Mouse (Mus musculus) cerebellum, adult 2 months (tissue): ENCODE results near the gene Eif4e.

Source experiments
- CTCF ChIP-seq: fragments of 200-500 bp; IDR thresholded peaks from 2 replicates; pipeline ENCODE4 v1.5.1; 2011; ENCODE audit warnings: low read depth, mild to moderate bottlenecking, control low read depth, low read length, moderate library complexity, borderline replicate concordance; ENCODE audit not compliant: insufficient read depth
- POLR2A ChIP-seq: fragments of 200-500 bp; IDR thresholded peaks from 2 replicates; pipeline ENCODE4 v1.6.1; 2011; ENCODE audit warnings: low read length, control low read depth, borderline replicate concordance; ENCODE audit not compliant: insufficient read depth

- TF ChIP-seq CTCF (no peak), POLR2A (no peak)
Measured at GRCm38 (mm10) chr3:138586213-138586612, 60.2 kb downstream of the Eif4e start.
